Mouse (Mus musculus): Measurements from ENCODE around the gene Fdx1.
A peak's percentile ranks its signal among the peaks of the same experiment; 100 is the strongest.

Fdx1 gene

DNA sequence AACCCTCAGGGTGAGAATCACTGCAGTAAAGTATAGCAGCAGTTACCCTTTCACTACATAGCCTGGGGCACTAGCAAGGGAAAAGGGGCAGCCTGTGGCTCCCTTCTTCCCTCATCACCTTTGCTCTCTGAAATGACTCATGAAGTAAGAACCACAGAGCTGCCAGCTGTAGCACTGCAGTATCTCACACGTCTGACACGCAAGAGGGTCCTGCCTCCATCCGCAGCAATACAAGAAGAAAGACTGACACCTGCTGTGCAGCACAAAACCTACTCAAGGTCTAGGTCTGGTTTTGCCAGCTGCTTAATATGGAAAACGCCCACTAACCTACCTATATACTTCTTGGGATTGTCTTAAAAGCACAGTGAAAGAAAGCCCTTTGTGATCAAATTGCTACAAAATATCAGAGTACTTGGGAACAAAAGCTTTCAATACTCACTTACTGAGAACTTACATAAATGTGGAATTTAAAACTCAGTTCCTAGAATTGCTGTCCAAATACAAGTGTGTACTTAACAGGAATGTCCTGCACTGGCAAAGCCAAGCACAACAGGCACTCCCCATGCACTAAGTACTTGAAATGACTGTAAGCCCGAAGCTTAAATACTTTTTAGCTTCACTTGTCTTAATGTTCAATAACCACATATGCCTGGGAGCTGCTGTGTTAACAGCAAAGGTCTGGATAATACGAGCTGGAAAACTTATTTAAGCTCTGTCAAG is 2.0 kb downstream of the Fdx1 start:
- DNase-seq (ENCODE audit: low spot score), result no peak

DNA sequence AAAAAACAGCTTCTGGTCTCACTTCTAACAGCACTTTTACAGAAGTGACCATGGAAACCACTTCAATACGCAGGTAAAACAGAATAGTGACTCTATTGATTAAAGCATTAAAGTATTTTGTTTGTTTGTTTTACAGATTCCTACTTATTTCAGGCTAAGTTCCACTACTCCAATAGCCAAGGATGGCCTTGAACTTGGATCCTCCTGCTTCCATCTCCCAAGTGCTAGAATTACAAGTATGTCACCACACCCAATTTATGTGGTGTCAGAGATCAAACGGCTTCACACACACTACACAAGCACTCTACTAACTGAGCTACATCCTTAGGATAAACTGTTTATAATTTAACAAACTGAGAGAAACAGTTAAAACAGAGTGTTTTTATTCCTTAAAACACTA is 3.0 kb downstream of the Fdx1 start:
- DNase-seq (ENCODE audit: low spot score), result no peak

DNA sequence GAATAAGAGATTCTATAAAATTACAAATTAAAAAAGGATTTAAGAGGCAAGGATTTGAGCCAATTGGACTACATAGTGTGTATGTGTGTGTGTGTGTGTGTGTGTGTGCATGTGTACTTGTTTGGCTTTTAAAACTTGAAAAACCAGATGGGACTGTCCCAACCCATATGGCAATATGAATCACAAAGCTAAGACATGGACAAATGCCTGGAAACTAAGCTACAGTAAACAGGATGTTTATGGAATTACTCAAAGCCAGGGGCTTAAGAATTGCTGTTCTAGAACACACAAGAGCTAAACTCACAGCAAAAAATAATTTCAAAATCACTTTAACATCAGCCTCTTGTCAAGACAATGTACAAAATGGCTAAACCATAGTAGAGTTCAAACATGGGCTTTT is 4.4 kb downstream of the Fdx1 start:
- no peak for DNase-seq (ENCODE audit: low spot score)

DNA sequence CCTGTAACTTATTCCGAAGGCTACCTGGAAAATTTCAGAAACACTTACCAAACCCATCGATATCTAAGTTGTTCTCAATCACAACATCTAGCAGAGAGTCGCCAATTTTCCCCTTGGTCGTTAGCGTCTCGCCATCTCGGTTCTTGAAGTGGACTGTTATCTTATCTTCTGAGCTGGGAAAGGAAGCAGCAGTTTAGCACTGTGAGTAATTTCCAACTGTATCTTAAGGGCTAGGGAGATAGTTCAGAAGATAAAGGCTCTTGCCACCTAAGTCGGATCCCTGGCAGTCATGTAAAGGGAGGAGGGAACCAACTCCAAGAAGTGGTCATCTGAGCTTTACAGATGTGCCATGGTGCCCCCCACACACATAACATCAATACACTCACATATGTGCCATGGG is 6.3 kb downstream of the Fdx1 start:
- DNase-seq (ENCODE audit: low spot score), result no peak

DNA sequence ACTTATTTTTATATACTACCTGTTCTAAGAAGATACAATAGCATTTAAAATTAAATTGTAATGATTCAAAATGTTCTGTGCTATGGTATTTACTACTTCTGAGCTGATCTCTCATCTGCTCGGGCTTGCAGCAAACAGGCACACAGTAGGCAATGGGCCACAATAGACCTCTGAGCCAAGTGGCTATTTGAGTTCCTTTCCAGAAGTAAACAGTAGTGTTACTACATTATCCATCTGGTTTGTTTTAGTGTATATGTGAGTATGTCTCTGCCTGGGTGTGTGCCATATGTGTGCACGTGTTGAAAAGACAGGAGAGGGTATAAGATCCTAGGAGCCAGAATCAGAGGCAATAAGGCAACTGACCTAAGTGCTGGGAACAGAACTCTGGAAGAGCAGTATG is 6.9 kb downstream of the Fdx1 start:
- DNase-seq (ENCODE audit: low spot score), result no peak

DNA sequence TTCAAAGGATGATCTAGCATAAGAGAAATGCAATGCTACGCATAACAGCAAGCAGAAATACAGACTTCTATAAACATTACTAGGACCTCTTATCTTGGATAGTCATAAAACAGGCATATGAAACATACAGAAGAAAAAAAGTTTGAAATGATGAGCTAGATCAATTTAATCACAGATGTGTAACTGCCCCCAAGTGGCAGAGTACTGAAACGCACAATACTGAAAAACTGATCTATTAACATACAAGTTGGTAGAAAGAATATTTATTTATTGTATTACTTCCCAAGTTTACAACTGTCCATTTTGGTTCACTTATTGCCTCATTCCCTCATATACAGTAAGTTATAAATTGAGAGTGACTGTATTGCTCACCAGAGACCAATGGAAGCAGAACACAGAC is 12.0 kb downstream of the Fdx1 start:
- DNase-seq (ENCODE audit: low spot score), result no peak

DNA sequence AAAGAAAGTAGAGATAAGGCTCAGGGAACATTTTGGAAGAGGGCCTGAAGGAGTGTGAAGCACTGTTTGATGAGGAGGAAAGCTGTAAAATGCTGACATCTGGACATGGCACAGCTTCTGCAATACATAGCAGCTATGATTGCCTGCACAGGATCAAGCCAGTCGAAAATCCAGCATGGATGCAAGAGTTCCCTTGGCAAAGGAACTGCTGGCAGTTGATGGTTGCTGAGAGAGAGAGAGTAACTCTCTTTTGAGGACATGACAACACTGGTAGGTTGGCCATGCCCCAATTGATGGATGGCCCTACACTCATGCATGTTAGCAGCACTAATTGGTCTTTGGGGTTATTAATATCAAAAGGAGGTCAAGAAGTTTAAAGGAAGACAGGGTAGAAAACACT is 12.7 kb downstream of the Fdx1 start:
- no peak for DNase-seq (ENCODE audit: low spot score)

DNA sequence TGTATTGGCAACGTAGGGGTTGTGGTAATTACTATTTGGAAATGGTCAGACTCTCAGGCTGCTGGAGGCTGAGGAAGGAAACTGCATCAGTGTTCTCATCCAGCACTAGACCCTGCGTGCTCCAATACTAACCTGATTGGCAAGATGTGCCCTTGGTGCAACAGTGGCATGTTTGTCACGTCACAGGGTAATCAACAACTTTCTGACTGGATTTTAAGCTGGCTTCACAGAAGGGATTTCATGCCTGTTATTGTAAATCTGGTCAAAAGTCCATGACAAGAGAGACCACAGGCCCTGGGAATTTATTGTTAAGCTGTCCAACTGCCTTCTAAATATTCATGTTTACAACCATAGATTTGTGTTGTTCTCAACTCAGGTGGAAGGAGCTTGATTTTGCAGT is 13.1 kb downstream of the Fdx1 start:
- no peak for DNase-seq (ENCODE audit: low spot score)

DNA sequence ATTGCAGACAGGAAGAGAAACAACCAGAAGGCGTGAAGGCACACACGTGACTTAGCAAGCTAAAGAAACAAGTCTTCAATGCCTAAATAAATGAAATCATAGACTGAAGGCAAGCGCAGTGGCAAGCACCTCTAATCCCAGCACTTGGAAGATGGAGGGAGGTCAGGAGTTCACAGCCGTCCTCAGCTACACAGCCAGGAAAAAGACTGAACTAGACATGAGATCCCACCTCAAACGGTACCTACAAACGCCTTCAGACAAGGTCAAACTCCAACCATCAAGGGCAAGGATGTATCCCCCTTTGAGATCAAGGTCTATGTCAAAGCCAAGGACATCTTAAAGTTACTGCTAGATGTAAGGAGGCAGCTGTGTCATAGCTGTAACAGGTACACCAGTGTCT is 19.4 kb downstream of the Fdx1 start:
- no peak for DNase-seq (ENCODE audit: low spot score)

DNA sequence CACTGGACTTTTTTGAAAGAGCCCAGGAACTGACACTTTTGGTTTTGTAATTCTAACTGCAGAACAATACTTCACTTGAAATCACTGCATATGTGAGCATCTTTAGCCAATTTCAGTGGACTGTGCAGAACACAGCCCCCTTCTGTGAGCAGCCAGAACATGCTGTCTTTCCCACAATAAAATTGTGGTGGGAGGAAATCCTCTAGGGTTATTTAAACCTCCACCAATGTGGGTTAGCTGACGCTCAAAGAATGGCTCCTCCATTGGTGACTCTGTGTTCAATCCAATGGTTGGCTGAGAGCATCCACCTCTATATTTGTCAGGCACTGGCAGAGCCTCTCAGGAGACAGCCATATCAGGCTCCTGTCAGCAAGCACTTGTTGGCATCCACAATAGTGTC is 28.7 kb downstream of the Fdx1 start:
- DNase-seq (ENCODE audit: low spot score), result no peak

DNA sequence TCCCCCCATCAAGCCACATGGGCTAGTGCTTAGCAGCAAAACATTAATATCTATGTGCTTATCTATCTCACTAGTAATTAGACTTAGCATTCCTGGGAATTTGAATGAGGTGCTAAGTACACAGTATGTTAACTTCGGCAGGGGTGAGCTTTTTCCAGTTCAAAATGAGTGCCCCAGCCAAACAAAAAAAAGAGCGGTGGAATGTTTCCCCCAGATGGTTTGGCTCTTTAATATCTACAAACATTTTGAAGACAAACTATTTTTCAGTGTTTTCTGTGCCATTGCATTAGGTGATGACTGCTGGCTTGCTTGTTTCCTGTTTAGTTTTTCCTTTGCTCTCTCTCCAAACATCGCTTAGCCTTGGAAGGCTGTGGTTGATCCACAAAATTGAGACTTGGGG is 31.4 kb downstream of the Fdx1 start:
- no peak for DNase-seq (ENCODE audit: low spot score)

DNA sequence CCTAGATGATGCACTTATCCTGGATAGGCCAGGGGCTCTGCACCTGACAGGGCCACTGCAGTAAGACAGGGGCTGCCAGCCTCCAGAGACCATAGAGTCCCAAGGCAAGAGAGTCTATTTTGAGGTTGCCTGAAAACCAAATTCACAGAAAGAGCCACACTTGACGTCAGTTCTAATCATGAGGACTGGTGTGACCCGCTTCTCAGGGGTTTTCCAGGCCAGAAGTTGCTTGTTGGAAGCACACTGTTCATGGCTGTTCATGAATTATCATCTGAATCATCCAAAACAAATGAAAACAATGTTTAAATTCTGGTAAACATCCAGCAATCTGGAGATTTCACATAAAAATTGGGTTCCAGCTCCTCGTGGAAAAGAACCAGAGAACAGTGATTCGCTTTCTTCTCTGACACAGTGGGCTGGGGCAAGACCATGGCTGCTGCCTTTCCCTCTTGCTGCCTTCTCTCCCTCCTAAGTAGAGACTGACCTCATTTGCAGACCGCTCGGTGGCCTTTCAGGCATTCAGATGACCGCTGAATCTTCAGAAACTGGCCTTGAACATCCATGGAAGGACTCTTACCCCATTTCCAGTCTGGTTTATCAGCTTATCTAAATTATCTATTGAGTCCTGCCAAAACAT is 32.2 kb downstream of the Fdx1 start:
- no peak for DNase-seq (ENCODE audit: low spot score)

DNA sequence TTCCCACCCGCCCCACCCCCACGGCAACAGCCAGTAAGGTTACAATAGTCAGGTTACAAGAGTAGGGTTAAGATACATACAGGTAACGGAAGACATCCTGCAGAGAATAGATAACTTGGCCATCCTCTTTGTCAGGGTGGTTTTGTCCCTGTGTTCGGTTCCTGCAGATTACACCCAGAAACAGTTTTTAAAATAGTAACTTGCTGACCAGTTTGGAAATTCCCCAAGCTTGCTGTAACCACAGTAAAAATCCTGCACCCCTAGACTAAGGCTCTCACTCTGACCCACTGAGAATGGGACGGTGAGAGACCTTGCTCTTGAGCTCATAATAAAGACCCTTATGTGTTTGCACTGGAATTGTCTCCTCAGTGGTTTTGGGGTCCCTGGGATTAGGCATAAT is 33.4 kb downstream of the Fdx1 start:
- DNase-seq (ENCODE audit: low spot score), result no peak

DNA sequence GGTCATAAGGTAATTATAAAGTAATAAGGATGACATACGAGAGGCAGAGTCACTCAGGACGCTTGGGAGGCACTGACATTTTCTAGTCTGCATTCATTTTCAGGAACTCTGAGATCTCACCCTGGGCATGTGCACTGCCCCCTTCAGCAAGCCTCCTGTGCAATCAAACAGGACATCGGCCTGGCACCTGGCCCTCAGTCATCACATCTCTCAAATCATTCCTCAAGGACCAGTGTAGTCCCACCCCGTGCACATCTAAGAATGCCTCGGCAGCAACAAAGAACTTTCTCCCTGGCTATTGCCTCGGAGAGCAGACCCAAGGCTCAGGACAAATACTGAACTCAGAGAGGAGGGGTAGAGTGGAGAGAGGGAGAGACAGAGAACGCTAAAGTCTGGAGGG is 34.7 kb downstream of the Fdx1 start:
- no peak for DNase-seq (ENCODE audit: low spot score)

DNA sequence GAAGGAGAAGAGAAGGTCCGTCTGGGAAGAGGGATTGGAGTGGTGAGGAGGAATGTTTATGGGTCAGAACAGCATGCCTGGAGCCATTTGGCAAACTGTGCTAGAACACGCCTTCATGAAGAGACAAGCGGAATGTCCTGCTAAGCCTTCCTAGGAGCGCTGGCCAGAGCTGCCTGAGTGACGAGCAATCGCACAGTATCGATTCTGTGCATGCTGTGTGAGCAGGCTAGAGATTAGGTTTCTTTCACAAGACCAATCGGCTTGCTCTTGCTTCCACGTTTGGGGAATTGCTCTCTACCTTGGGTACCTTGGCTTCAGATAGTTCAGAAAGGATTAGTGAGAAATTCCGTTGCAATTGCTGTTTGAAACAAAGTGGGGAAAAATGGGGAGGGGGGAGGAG is 35.2 kb downstream of the Fdx1 start:
- no peak for DNase-seq (ENCODE audit: low spot score)

DNA sequence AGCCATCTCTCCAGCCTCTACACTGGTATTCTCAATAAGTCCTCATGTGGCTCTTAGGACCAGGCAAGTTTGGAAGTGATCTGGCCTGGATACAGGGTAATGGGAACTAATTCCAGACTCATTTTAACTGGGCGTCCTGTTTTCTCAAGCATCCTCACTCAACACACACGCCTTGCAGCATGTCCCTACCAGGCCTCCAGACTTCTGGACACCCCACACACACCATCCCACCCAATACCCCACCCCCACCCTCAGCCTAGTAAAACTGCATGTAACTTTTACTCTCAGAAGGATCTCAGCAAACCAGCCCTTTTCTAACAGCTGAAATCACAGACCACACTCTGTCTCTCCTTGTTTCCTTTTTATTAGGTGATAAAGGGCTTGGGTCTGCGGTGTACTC is 35.7 kb downstream of the Fdx1 start:
- no peak for DNase-seq (ENCODE audit: low spot score)

DNA sequence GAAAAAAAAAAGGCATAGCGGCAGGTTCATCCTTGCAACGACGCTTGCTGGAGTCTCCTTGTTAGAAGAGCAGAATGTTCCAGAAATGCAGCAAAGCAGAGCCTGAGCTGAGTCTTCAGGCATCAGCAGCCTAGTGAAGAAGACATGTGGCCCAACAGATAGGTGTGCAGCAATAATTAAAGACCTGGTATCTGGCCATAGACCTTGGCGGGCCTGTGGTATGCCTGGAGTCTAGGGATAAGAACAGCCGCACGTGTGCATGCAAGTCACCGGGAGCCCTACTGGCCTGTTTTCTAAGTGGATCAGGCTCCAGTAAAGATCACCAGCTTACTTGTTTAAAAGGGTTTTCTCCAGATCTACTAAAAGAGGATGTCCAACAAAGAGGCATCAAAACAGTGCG is 36.7 kb downstream of the Fdx1 start:
- DNase-seq (ENCODE audit: low spot score), result no peak

DNA sequence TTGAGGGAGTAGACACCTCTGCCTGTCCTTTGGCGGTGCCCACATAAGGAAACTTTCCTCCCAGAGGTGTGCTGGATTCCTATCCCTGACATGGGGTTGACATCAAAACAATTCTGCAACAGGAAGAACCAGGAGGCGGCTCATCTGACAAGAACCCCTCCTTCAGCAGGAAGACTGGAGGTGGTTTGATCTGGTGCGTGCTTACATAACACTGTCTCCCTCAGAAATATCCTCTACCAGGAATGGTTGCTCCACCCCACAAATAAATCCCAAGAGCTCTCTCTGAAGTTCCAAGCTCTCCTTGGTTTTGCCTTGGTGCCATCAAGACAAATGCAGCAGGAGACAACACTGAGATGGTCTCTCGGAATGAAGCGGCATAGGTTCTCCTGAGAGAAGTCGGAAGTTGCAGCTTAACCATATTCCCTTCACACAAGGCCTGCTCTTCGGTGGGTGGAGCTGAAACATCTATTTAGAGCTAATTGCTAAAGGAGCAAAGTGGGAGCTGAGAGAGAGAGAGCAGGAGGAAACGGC is 38.7 kb downstream of the Fdx1 start:
- no peak for DNase-seq (ENCODE audit: low spot score)

DNA sequence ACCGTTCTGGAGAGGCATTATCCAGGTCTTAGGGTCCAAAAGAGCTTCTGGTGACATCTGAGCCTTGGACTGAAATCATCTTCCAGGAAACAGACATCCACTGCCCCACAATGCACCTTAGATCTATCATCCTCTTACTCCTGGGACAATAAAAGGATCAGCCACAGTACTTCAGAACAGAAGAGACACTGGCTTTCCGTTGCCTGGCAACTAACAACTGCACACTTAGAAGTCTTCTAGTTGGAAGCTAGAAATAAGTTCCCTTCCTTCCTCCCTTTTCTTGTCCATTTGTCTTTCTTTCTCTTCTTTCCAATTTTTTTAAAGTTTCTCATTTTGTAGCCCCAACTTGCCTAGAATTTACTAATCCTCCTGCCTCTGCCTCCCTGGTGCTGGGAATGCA is 40.6 kb downstream of the Fdx1 start:
- DNase-seq (ENCODE audit: low spot score), result no peak

DNA sequence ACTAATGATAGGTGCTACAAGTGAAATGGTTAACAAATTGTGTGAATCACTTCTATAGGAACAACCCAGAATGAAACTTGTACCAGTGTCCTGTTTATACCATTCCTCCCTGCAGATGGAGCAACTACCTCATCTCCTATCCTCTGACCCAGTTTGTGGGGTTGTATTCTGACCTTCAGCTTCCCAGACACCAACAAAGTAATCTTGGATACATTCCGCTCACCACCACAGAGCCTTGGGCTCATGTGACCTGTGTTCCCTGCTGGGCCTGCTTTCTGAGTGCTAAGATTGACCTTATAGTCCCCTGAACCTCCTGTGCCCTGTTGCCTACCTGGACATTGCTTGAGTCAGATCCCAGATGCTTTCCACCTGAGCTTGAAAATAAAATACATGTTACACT is 47.8 kb downstream of the Fdx1 start:
- DNase-seq (ENCODE audit: low spot score), result no peak

DNA sequence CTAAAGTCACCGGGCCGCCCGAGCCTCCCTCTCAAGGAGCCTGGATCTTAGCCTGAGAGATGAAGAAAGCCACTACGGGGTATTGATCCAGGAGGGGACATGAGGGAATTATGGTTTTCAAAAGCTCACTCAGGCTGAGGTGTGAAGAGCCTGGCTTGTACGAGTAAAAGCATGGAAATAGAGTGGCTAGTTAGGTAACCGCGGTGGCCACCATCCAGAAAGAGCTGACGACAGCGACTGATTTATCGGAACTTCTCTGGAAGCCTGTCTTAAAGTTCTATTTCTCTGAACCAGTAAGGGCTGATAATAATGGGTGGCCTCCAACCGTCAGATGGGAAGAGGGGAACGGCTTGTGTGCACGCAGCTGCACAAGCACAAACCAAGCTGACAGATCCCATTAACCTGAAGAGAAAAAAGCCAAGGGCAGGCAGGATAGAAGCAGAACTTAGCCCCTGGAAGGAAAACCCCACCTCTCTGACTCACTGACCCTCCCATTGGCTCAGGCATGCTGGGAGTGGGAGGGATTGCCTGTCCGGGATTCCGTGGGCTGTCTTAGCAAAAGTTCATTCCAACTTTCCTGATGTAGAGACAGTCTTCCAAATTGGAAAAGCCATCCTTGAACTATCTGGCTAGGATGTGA is 48.8 kb downstream of the Fdx1 start:
- no peak for DNase-seq (ENCODE audit: low spot score)

DNA sequence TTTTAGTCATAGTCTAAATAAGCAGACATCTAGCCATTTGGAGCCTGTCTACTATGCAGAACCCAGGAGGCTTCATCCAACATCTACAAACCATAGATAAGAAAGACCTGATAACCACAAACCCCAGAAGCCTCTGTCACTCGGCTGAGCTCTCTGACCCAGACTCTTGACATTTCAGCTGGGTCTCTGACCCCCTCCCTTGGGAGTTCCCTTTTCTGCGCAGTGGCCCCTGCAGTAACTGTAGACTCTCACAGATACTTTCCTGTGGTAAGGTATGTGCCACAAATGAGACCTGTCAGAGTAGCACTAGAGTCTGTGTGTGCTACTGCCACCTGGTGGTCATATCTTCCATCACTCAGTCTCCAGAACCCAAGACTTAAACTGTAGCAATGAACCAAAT is 54.5 kb downstream of the Fdx1 start:
- DNase-seq (ENCODE audit: low spot score), result peak; percentile 53

DNA sequence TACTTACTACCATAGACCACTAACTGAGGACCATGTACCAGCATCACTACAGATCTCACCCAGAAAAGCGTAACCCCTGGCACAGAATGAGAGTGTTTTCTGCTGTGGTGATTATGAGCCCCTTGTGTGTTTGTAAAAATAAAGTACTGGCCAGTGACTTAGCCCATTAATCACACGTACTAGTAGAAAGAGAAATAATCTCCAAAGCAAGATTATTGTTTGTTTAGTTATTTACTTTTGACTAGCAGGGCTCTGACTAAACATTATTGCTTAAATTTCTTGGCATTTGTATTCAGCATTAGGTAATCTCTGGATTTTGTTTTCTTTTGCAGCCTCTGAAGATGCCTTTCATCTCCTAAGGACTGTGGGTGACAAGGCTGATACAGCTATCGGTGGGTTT is 55.1 kb downstream of the Fdx1 start:
- DNase-seq (ENCODE audit: low spot score), result no peak

DNA sequence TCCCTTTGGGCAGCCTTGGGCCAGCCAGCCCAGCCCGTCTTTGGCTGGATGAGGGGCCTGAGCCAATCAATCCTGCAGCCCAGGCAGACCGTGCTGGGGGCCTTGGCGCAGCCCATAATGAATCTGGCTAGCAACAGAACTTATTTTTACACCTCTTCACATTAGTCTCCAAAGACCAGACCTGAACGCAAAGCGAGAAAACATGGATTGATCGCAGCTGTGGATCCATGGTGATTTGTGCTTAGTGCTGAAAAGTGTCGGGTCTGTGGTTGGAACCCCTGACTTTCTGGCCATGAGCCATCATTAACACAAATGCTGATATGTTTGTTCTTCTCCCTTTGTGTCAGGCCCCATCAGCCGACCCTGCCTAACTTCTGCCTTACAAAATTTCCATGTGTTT is 56.4 kb downstream of the Fdx1 start:
- DNase-seq (ENCODE audit: low spot score), result no peak
